Mouse (Mus musculus): ENCODE data around the gene Mecom.

DNA sequence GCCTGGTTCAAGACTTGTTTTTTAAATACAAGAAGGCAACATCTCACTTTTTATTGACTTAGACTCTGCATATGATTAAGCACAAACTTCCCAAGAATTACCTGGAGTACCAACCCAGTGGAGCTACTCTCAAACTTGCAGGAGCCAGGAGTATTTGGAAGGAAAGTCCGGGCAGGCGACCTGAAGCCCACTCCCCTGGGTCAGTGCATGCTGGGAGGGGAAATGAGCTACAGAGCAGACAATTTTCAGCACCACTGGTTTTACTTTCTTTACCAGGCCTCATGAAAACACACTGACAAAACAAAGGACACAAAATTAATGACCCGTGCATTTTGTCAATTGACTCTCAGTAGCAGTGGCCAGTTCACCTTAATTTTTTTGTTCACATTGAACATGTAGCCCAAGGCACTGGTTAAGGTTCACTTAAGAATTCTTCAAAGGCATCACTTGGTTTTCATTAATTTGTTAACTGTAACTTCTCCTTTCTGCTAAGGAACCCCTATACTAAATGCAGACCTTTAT is 434.5 kb downstream of the Mecom start:
- TF ChIP-seq POLR2AphosphoS2 (IDR thresholded peaks at IDR 0.05; ENCODE audit: insufficient read length, low read depth) (no peak), POLR2A (IDR thresholded peaks at IDR 0.05; ENCODE audit: insufficient read length, low read depth) (no peak), CEBPB (IDR thresholded peaks at IDR 0.05; ENCODE audit: insufficient read depth, poor library complexity, severe bottlenecking) (no peak), MAX (IDR thresholded peaks at IDR 0.05; ENCODE audit: low read depth) (no peak), TCF12 (IDR thresholded peaks at IDR 0.05; ENCODE audit: insufficient read depth, poor library complexity, severe bottlenecking) (no peak), MYOD1 (IDR thresholded peaks at IDR 0.05; ENCODE audit: control insufficient read depth in 1 of 3, insufficient read length in 2 of 3, low read depth in 2 of 3) (no peak), USF1 (IDR thresholded peaks at IDR 0.05; ENCODE audit: low read depth) (no peak), MYOG (IDR thresholded peaks at IDR 0.05; ENCODE audit: control insufficient read depth in 1 of 3, insufficient read depth in 1 of 3, insufficient read length in 2 of 3, low read depth in 2 of 3) (no peak), E2F4 (IDR thresholded peaks at IDR 0.05; ENCODE audit: insufficient read depth) (no peak), REST (IDR thresholded peaks at IDR 0.05; ENCODE audit: insufficient read depth, insufficient read length) (no peak), SRF (IDR thresholded peaks at IDR 0.05; ENCODE audit: control insufficient read depth, insufficient read length, low read depth) (no peak), TCF3 (IDR thresholded peaks at IDR 0.05; ENCODE audit: insufficient read length, low read depth) (no peak)
